Mouse (Mus musculus) neural tube, embryonic 14.5 days (tissue): ENCODE data around the gene Il12rb1. TPM values are rescaled to one million over a fixed set of nuclear protein-coding genes. Genes with fewer than 3 reads are reported as not detected.

Experiments used
- ATAC-seq: fragments of 200-750 bp; cut with Nextera tagmentation; 2 replicates; pipeline ENCODE4 v1.8.0; 2017; ENCODE audit warnings: low read depth, mild to moderate bottlenecking, moderate TSS enrichment, moderate library complexity
- H3K27ac ChIP-seq: fragments of 300-500 bp; sonication (generic); 2 replicates; pipeline ENCODE4 v1.5.1; 2014; ENCODE audit warnings: low read depth, mild to moderate bottlenecking, control low read depth, low read length, moderate library complexity, mixed read lengths
- H3K27me3 ChIP-seq: fragments of 300-500 bp; sonication (generic); 2 replicates; pipeline ENCODE4 v1.6.1; 2014; ENCODE audit warnings: low read length; ENCODE audit not compliant: control insufficient read depth, insufficient read depth
- H3K36me3 ChIP-seq: fragments of 300-500 bp; sonication (generic); 2 replicates; pipeline ENCODE4 v1.6.1; 2014; ENCODE audit warnings: low read length, mixed read lengths; ENCODE audit not compliant: control insufficient read depth, insufficient read depth
- H3K4me1 ChIP-seq: fragments of 300-500 bp; sonication (generic); 2 replicates; pipeline ENCODE4 v1.6.1; 2014; ENCODE audit warnings: low read length; ENCODE audit not compliant: control insufficient read depth, insufficient read depth
- H3K4me2 ChIP-seq: fragments of 300-500 bp; sonication (generic); 2 replicates; pipeline ENCODE4 v1.6.1; 2014; ENCODE audit warnings: mild to moderate bottlenecking, low read depth, low read length, control low read depth
- H3K4me3 ChIP-seq: fragments of 300-500 bp; sonication (generic); 2 replicates; pipeline ENCODE4 v1.5.1; 2014; ENCODE audit warnings: low read depth, low read length, control low read depth, mixed read lengths
- H3K9ac ChIP-seq: fragments of 300-500 bp; sonication (generic); replicated peaks from 2 replicates; pipeline ENCODE4 v1.6.1; 2014; ENCODE audit warnings: low read depth, mild to moderate bottlenecking, control low read depth, low read length, mixed read lengths
- H3K9me3 ChIP-seq: fragments of 300-500 bp; sonication (generic); 2 replicates; pipeline ENCODE4 v1.6.1; 2016; ENCODE audit warnings: low read length; ENCODE audit not compliant: control insufficient read depth
- WGBS: fragments of 180-500 bp; shearing (Covaris S2); extraction: QIAGEN DNeasy Blood & Tissue Kit; methylation state at CpG from one replicate; pipeline ENCODE4 v1.1.7; 2014; 5-methylcytosine and 5-hydroxymethylcytosine counted together
- polyA plus RNA-seq: library from polyadenylated mRNA; unstranded; fragments of >200 nt; fragmentation: Nextera tagmentation; extraction: Ambion mirVana; gene quantifications from 2 replicates; pipeline ENCODE4 v1.2.1, GENCODE M21; 2014

Il12rb1 gene
- polyA plus RNA-seq, 1 experiment from 2014 or later = not detected

DNA sequence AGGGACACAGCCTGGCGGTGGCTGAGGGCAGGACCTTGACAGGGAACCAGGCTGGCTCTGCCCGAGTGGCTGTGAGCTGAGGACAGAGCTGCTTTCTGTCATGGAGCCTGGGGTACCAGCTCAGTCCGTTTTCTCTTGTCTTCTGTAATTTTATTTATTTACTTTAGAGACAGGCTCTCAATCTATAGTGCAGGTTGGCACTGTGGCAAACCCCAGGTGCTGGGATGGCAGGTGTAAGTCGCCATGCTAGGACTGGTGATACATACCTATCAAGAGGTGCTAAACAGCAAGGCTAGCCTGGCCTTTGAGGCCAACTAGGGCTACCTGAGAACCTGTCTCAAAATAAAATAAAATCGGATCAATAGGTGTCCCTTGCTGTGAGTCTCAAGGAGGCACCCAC, 47.8 kb downstream of the Il12rb1 start:
- Histone ChIP-seq H3K4me3 (peak overlapping the region; percentile 48; the same call in 1 of the 2 replicates), H3K4me2 (peak overlapping the region; percentile 80; the same call in 1 of the 2 replicates), H3K9ac (no peak overlapping the region), H3K4me1 (peaks cover 21% of the 10 kb centered on the region), H3K9me3 (no peaks in the 10 kb centered on the region), H3K27me3 (no peaks in the 10 kb centered on the region), H3K27ac (no peak overlapping the region), H3K36me3 (no peaks in the 10 kb centered on the region; the same call in 1 of the 2 replicates)
- 73% methylated on average over 5 of the region's 5 CpGs for WGBS
- ATAC-seq = no peak

DNA sequence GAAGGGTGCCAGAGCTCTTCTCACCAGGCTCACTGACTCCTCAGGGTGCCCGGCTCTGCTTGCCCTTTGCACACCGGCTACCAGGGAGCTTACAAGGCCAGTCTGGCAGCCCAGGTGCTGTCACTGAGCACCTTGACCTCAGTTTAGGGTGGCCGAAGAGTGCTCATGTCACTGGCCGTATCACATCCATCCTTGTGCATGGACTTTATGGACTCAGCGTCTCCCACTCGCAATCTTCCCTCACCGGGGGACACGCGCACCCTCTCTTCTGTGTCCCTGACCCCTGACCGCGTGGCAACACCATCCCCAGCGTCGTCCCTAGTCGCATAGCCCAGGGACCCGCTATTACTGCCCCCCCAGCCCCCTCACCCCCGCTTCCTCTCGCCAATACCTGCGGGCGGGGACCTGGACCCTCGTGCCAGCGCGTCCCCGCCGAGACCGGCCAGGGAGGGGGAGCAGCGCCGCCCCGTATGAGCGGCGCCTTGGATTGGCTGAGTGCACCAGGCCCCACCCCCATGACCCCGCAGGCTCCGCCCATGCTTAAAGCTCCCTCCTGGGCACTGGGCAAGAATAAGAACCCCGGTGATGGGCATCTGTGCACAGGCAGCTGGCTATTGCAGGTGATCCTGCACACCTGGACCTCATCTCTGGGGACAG, 48.4 kb downstream of the Il12rb1 start:
- Histone ChIP-seq H3K9ac (peak overlapping the region; percentile 50), H3K4me3 (peak overlapping the region; percentile 48), H3K27me3 (no peaks in the 10 kb centered on the region), H3K9me3 (no peaks in the 10 kb centered on the region), H3K27ac (no peak overlapping the region), H3K4me1 (peaks cover 21% of the 10 kb centered on the region), H3K36me3 (no peaks in the 10 kb centered on the region; the same call in 1 of the 2 replicates), H3K4me2 (peak overlapping the region; percentile 80)
- WGBS = 8% methylated on average over 33 of the region's 33 CpGs
- peak; percentile 80 for ATAC-seq

DNA sequence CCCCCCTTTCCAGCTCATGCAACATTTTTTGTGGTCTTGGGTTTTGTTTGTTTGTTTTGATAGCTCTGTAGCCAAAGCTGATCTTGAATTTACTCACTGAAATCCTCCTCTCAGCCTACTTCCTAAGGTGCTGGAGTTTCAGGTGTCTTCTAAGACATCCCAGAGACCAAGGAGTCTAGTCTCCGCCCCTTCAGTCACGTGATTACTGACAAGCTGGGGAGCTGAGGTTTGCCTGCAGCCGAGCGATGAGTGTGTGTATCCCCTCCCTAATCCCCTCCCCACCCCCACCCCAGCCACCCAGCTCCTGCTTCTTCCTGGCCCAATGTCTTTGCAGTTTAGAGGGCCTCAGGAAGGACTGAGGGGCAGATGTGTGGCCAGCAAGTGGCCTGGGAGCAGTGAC, 49.3 kb downstream of the Il12rb1 start:
- Histone ChIP-seq H3K4me3 (no peak overlapping the region), H3K9ac (no peak overlapping the region), H3K9me3 (no peaks in the 10 kb centered on the region), H3K27ac (no peak overlapping the region), H3K36me3 (no peaks in the 10 kb centered on the region; the same call in 1 of the 2 replicates), H3K4me2 (peak overlapping the region; percentile 80; the same call in 1 of the 2 replicates), H3K27me3 (no peaks in the 10 kb centered on the region), H3K4me1 (peaks cover 25% of the 10 kb centered on the region)
- no peak for ATAC-seq
- 7% methylated on average over 4 of the region's 4 CpGs for WGBS

DNA sequence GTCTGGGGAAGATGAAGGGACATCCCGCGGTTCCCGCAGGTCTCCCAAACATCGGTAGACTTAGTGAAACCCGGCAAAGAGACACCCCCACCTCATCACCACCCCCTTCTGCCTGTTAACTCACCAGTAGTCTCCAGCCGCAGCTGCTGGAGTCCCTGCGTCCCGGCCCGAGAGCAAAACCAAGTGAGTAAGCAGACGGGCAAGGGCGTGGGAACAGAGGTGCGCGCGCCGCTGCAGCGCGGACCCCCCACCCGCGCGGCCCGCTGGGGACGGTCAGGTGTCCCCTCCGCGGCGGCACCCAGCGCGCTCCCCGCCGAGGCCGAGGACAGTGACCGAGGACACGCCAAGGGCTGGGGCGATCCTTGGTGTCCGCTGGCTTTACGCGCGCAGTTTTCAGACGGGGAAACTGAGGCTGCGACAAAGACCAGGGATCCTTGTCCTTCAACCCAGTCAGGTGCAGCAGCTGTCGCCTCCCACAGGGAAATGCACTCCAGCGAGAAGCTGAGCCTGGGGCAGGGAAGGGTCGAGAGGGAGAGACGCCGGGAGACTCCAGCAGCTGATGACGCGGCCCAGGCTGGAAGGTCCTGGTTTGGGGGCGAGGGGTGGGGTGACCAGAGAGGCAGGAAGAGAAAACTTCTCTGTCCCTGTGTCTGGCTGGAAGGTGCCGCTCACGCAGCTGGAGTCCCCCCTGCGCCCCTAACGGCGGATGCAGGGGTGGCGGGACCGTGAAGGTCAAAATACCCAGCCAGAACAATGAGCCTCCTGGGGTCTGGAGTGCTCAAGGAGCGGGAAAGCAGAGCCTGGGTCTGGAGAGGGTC, 54.8 kb downstream of the Il12rb1 start, which contains the start of gene Kcnn1:
Gene Kcnn1 (minus strand): TSS at position 435 of the 818 bp plus-strand sequence.
- Histone ChIP-seq H3K27me3 (no peaks in the 10 kb centered on the region; the same call in 1 of the 2 replicates), H3K9me3 (no peaks in the 10 kb centered on the region), H3K4me1 (peaks cover 44% of the 10 kb centered on the region), H3K4me2 (peak within 1 kb of the TSS; percentile 96), H3K27ac (peak within 1 kb of the TSS; percentile 95), H3K4me3 (peak within 1 kb of the TSS; percentile 51), H3K9ac (peak within 1 kb of the TSS; percentile 63), H3K36me3 (no peaks in the 10 kb centered on the region)
- under 1% methylated on average over 55 of the region's 55 CpGs for WGBS
- ATAC-seq = no peak

DNA sequence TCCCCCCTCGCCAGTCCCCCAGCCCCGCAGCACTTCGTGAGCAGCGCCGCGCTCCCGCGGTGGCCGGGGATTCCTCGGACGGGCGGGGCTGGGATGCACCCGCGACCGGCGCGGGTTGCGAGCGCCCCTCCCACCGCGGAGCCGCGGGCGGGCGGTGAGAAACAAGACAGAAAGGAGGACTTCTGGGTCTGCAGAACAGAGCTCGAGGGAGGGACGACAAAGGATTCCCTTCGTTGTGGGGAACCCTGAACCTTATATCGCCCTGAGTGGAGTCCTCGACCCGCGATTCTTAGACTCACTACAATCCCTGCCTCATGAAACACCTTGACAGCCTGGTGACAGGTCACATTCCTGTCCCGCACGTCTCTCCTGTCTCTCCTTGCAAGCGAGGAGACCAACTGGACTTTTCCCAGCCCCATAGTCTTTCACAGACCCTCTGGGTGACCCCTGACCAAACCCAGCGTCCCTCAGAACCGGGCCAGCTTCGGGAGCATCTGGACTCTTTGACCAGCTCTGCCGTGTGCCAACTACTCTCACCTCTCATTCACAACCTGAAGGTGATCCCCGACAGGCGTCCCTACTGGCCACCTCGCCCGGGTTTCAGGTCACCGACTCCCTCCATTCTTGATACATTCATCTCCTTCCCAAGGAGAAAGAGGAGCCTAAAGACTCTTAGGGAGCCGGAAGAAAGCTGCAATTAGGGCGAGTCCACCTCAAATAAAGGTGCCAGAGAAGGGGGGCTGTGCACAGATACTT, 55.9 kb downstream of the Il12rb1 start:
- ATAC-seq = no peak
- peak overlapping the region; percentile 95 for H3K27ac ChIP-seq
- 1% methylated on average over 46 of the region's 46 CpGs for WGBS
- no peaks in the 10 kb centered on the region for H3K9me3 ChIP-seq
- H3K27me3 ChIP-seq = no peaks in the 10 kb centered on the region; the same call in 1 of the 2 replicates
- H3K36me3 ChIP-seq = no peaks in the 10 kb centered on the region
- peak overlapping the region; percentile 96 for H3K4me2 ChIP-seq
- H3K4me3 ChIP-seq = peak overlapping the region; percentile 51
- peaks cover 43% of the 10 kb centered on the region for H3K4me1 ChIP-seq
- H3K9ac ChIP-seq = peak overlapping the region; percentile 63

DNA sequence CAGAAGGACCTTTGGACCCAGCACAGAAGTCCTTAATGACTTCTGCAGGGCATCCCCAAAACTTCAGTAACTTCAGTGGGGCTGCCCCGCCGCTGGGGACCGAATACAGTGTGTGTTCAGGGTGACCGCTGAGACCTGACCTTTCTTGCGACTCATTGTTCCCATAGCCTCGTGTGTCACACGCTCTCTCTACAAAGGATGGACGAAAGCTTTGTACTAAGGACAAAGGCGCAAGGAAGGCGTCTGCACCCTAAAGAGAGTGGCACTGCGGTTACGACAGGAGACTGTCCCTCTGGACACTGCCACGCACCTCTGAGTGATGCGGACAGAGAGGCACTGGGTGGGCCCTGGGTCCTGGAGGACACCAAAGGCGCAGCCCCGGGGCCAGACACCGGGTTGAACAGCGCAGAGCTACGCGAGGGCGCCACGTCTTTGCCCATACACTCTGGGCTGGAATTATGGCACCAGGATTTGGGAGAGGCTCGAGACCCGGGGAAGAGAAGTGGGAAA, 56.5 kb downstream of the Il12rb1 start:
- H3K27me3 ChIP-seq = no peaks in the 10 kb centered on the region; the same call in 1 of the 2 replicates
- H3K4me3 ChIP-seq = peak overlapping the region; percentile 51
- H3K4me1 ChIP-seq = peaks cover 44% of the 10 kb centered on the region
- peak overlapping the region; percentile 95 for H3K27ac ChIP-seq
- H3K9ac ChIP-seq = peak overlapping the region; percentile 63
- H3K36me3 ChIP-seq = no peaks in the 10 kb centered on the region
- peak overlapping the region; percentile 96 for H3K4me2 ChIP-seq
- peak; percentile 16 for ATAC-seq
- 1% methylated on average over 24 of the region's 24 CpGs for WGBS
- no peaks in the 10 kb centered on the region for H3K9me3 ChIP-seq

DNA sequence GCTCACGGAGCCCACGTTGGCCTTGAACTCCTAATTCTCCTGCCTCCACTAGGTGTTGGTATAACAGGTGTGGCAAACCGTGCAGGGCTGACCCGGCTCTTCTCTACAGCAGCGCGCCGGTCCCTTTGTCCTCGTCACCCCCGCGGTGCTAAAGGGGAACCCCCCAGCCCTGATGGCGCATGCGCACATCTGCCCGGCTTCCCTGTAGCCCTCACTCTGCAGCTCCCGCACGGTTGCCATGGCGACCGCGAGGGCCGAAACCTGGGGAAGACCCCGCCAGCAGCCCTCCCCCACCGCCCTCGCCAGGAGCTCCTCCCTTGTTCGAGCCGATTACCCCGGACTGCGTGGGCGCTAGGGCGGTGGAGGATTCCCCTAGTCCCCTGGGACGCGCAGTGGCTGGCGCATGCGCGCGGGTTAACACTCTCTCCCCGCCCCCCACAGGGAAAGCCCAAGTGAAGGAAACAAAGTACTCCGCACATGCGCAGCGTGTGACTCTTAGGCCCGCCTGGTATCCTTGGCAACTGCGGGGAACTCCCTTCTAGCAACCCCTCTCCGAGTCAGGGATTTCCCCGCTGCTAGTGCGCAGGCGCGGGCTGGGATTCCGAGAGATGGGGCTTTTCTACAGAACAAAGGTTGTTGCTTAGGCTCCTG, 57.2 kb downstream of the Il12rb1 start:
- Histone ChIP-seq H3K4me2 (peak overlapping the region; percentile 96), H3K4me1 (peaks cover 44% of the 10 kb centered on the region), H3K4me3 (peak overlapping the region; percentile 51), H3K36me3 (no peaks in the 10 kb centered on the region), H3K27me3 (no peaks in the 10 kb centered on the region; the same call in 1 of the 2 replicates), H3K9me3 (no peaks in the 10 kb centered on the region), H3K27ac (peak overlapping the region; percentile 95), H3K9ac (peak overlapping the region; percentile 63)
- WGBS = 0% methylated on average over 45 of the region's 46 CpGs
- peak; percentile 87 for ATAC-seq

DNA sequence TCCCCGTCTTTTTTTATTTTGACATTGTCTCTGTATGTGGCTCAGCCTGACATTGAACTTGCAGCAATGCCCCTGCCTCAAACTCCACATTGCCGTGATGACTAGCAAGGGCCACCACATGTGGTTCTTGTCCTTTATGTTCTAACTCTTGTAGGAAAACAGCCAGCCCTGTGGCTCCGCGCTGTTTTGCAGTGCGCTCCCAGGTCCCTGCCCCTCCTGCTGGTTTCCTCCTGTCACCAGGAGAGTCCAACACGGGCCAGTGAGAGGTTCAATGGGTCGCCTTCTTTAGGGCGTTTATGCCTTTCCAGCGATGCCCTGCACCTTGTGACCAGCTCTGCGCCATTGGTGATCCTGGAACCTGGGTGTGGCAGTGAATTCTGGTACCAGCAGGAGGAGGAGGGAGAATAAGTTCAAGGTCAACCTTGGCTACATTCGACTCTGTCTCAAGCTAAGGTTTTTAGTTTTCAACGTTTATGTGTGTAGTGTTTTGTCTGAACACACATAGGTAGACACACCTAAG, 57.8 kb downstream of the Il12rb1 start:
- WGBS = 7% methylated on average over 12 of the region's 12 CpGs
- peak overlapping the region; percentile 48 for H3K9ac ChIP-seq
- H3K4me2 ChIP-seq = peak overlapping the region; percentile 96
- peak overlapping the region; percentile 90 for H3K27ac ChIP-seq
- H3K9me3 ChIP-seq = no peaks in the 10 kb centered on the region
- no peaks in the 10 kb centered on the region; the same call in 1 of the 2 replicates for H3K27me3 ChIP-seq
- ATAC-seq = peak; percentile 9
- no peaks in the 10 kb centered on the region for H3K36me3 ChIP-seq
- H3K4me3 ChIP-seq = peak overlapping the region; percentile 51
- peaks cover 44% of the 10 kb centered on the region for H3K4me1 ChIP-seq
